Mouse (Mus musculus): ENCODE data around the gene Zbtb46. TPM values are rescaled to one million over a fixed set of nuclear protein-coding genes. Genes with fewer than 3 reads are reported as not detected.

The Zbtb46 gene
- polyA plus RNA-seq, 1 experiment from 2014 or later: 9.8 TPM

DNA sequence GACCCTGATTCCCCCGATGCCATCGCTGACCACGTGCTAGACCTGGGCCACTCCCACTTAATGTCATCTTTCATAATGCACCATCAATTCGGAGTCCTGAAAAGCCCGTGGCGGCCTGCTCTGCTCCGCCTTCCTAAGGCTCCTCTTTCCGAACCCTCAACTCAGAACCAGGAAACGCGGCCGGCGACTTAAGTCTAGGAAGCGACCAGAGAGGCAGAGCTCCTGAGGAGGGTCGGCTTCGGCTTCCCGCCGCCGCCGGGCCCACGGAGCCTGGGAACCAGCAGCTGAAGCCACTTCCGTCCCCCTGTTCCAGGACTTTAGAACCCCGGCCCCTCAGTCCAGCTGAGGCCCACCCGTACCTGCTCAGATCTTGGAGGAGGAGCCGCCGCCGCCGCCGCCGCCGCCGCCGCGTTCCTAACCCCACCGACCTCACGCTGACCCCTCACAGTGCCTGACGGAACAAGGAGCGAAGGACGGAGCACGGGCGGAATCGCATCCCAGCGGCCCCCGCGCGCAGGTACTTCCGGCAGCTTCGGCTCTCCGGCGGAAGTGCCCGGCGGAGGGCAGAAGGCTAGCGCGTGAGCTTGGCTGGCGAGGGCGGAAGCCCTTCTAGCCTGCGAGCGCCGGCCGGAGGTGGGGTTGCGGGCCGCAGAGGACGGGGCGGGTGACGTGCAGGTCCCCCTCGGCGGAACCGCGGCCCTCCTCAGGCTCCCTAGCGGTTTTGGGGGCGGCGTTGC is 94.2 kb downstream of the Zbtb46 start, which contains the start of the genes Zgpat and Arfrp1:
Gene Zgpat, plus strand, starts transcription at position 69 of the 737 bp plus-strand sequence.
Gene Arfrp1, minus strand, starts transcription at position 545 of the 737 bp plus-strand sequence.
- H3K27me3 ChIP-seq (ENCODE audit: control insufficient read depth, insufficient read depth, low read length): no peaks in the 10 kb centered on the region
- ATAC-seq (replicated peaks; ENCODE audit: extremely low read depth, insufficient read depth, low FRiP score): peak; percentile 89
- peak within 1 kb of the TSS; percentile 98 for H3K4me2 ChIP-seq (ENCODE audit: low read depth, low read length)
- H3K4me1 ChIP-seq (ENCODE audit: control insufficient read depth, insufficient read depth, low read length): peaks cover 33% of the 10 kb centered on the region
- H3K9ac ChIP-seq (ENCODE audit: low read length): peak within 1 kb of the TSS; percentile 98
- H3K36me3 ChIP-seq (ENCODE audit: control insufficient read depth, insufficient read depth): peaks cover 26% of the 10 kb centered on the region
- H3K27ac ChIP-seq (ENCODE audit: low read length): peak within 1 kb of the TSS; percentile 95
- H3K9me3 ChIP-seq (replicated peaks; ENCODE audit: control insufficient read depth, low read length): 0 out of 2 replicates have a peak, but pooled peaks cover 2% of the 10 kb centered on the region
- under 1% methylated on average over 67 of the region's 71 CpGs for WGBS
- H3K4me3 ChIP-seq (ENCODE audit: low read length): peak within 1 kb of the TSS; percentile 95

DNA sequence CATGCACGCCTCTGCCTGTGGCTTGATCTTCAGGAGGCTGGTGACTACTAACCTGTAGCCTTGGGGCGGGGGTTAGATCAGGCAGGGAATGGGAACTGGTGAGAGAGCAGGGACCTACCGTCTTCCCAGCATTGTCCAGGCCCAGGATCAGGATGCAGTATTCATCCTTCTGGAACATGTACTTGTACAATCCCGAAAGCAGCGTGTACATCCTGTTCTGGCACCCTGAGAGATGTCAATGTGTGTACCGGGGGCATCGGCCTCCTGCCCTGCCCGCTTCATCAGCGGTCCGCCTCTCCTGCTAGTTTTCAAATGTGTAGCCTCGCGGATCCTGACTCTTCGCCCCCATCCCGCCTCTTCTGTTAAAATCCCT is 94.8 kb downstream of the Zbtb46 start:
- H3K4me1 ChIP-seq (ENCODE audit: control insufficient read depth, insufficient read depth, low read length): peaks cover 33% of the 10 kb centered on the region
- no peaks in the 10 kb centered on the region for H3K9me3 ChIP-seq (replicated peaks; ENCODE audit: control insufficient read depth, low read length)
- WGBS: 7% methylated on average over 14 of the region's 14 CpGs
- H3K36me3 ChIP-seq (ENCODE audit: control insufficient read depth, insufficient read depth): peaks cover 28% of the 10 kb centered on the region
- peak overlapping the region; percentile 95 for H3K27ac ChIP-seq (ENCODE audit: low read length)
- no peak for ATAC-seq (replicated peaks; ENCODE audit: extremely low read depth, insufficient read depth, low FRiP score)
- no peaks in the 10 kb centered on the region for H3K27me3 ChIP-seq (ENCODE audit: control insufficient read depth, insufficient read depth, low read length)
- peak overlapping the region; percentile 95 for H3K4me3 ChIP-seq (ENCODE audit: low read length)
- peak overlapping the region; percentile 98 for H3K9ac ChIP-seq (ENCODE audit: low read length)
- H3K4me2 ChIP-seq (ENCODE audit: low read depth, low read length): peak overlapping the region; percentile 98

- peaks cover 33% of the 10 kb centered on the region for H3K4me1 ChIP-seq (ENCODE audit: control insufficient read depth, insufficient read depth, low read length)
- no peak for ATAC-seq (replicated peaks; ENCODE audit: extremely low read depth, insufficient read depth, low FRiP score)
- H3K27me3 ChIP-seq (ENCODE audit: control insufficient read depth, insufficient read depth, low read length): no peaks in the 10 kb centered on the region
- H3K4me3 ChIP-seq (ENCODE audit: low read length): peak overlapping the region; percentile 95
- peak overlapping the region; percentile 98 for H3K4me2 ChIP-seq (ENCODE audit: low read depth, low read length)
- H3K9ac ChIP-seq (ENCODE audit: low read length): peak overlapping the region; percentile 98
- 89% methylated on average over 3 of the region's 3 CpGs for WGBS
- H3K27ac ChIP-seq (ENCODE audit: low read length): no peak overlapping the region
- no peaks in the 10 kb centered on the region for H3K9me3 ChIP-seq (replicated peaks; ENCODE audit: control insufficient read depth, low read length)
- H3K36me3 ChIP-seq (ENCODE audit: control insufficient read depth, insufficient read depth): peaks cover 31% of the 10 kb centered on the region
Observed at GRCm38 (mm10) chr2:181363946-181364345, 95.3 kb downstream of the Zbtb46 start.

DNA sequence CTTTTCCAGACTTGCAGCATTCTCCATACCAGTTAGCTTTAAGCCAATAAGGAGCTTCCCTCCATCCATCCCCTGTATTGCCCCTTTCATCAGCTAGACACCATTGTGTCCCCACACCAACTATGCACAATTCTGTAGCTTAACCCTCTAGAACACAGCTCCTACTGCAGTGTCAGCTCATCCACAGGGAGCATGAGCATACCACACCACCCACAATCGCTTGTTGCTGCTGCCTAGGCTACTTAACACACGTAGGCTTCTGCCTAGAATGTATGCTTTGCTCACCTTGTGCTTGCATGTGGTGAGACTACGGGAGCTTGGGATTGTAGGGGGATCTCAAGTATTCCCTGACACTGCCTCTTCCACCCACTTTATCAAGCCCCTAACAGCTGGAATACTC is 102.4 kb downstream of the Zbtb46 start:
- Histone ChIP-seq H3K27me3 (ENCODE audit: control insufficient read depth, insufficient read depth, low read length) (no peaks in the 10 kb centered on the region), H3K4me3 (ENCODE audit: low read length) (no peak overlapping the region), H3K9ac (ENCODE audit: low read length) (no peak overlapping the region), H3K9me3 (replicated peaks; ENCODE audit: control insufficient read depth, low read length) (no peaks in the 10 kb centered on the region), H3K4me1 (ENCODE audit: control insufficient read depth, insufficient read depth, low read length) (no peaks in the 10 kb centered on the region), H3K4me2 (ENCODE audit: low read depth, low read length) (no peak overlapping the region), H3K36me3 (ENCODE audit: control insufficient read depth, insufficient read depth) (peaks cover 45% of the 10 kb centered on the region), H3K27ac (ENCODE audit: low read length) (no peak overlapping the region)
- no peak for ATAC-seq (replicated peaks; ENCODE audit: extremely low read depth, insufficient read depth, low FRiP score)
- WGBS: 71% methylated on average over 3 of the region's 3 CpGs

- no peak overlapping the region for H3K9ac ChIP-seq (ENCODE audit: low read length)
- H3K27me3 ChIP-seq (ENCODE audit: control insufficient read depth, insufficient read depth, low read length): no peaks in the 10 kb centered on the region
- 42% methylated on average over 6 of the region's 6 CpGs for whole genome bisulfite sequencing
- H3K9me3 ChIP-seq (replicated peaks; ENCODE audit: control insufficient read depth, low read length): no peaks in the 10 kb centered on the region
- peak overlapping the region; percentile 53 for H3K27ac ChIP-seq (ENCODE audit: low read length)
- 0 out of 2 replicates have a peak overlapping the region, but pooled peaks have one; percentile 17 for H3K4me2 ChIP-seq (ENCODE audit: low read depth, low read length)
- H3K36me3 ChIP-seq (ENCODE audit: control insufficient read depth, insufficient read depth): peaks cover 30% of the 10 kb centered on the region
- H3K4me1 ChIP-seq (ENCODE audit: control insufficient read depth, insufficient read depth, low read length): peaks cover 13% of the 10 kb centered on the region
- ATAC-seq (replicated peaks; ENCODE audit: extremely low read depth, insufficient read depth, low FRiP score): peak; percentile 89
- H3K4me3 ChIP-seq (ENCODE audit: low read length): no peak overlapping the region
Observed at GRCm38 (mm10) chr2:181342766-181343165, 116.5 kb downstream of the Zbtb46 start.

- WGBS: 88% methylated on average over 4 of the region's 4 CpGs
- Histone ChIP-seq H3K27ac (ENCODE audit: low read length) (no peak overlapping the region), H3K4me2 (ENCODE audit: low read depth, low read length) (no peak overlapping the region), H3K27me3 (ENCODE audit: control insufficient read depth, insufficient read depth, low read length) (no peaks in the 10 kb centered on the region), H3K9me3 (replicated peaks; ENCODE audit: control insufficient read depth, low read length) (no peaks in the 10 kb centered on the region), H3K4me1 (ENCODE audit: control insufficient read depth, insufficient read depth, low read length) (peaks cover 13% of the 10 kb centered on the region), H3K9ac (ENCODE audit: low read length) (no peak overlapping the region), H3K36me3 (ENCODE audit: control insufficient read depth, insufficient read depth) (peaks cover 26% of the 10 kb centered on the region), H3K4me3 (ENCODE audit: low read length) (no peak overlapping the region)
- ATAC-seq (replicated peaks; ENCODE audit: extremely low read depth, insufficient read depth, low FRiP score): no peak
Observed at GRCm38 (mm10) chr2:181340426-181340825, 118.8 kb downstream of the Zbtb46 start.

Other genes with a start within 250 kb of the Zbtb46 start
- 0.05 and 0.27 TPM in 2 replicates for gene Srms, start 246.2 kb downstream of the Zbtb46 start, polyA plus RNA-seq (2015; fragmentation: Nextera tagmentation; extraction: Ambion mirVana)
- 0.12 and 0.20 TPM in 2 replicates for gene Fndc11, start 239.4 kb downstream of the Zbtb46 start, polyA plus RNA-seq (2015; fragmentation: Nextera tagmentation; extraction: Ambion mirVana)
- gene Helz2, start 217.4 kb downstream of the Zbtb46 start, polyA plus RNA-seq (2015; fragmentation: Nextera tagmentation; extraction: Ambion mirVana): 1.2 and 1.5 TPM in 2 replicates
- gene Gmeb2, start 171.4 kb downstream of the Zbtb46 start, polyA plus RNA-seq (2015; fragmentation: Nextera tagmentation; extraction: Ambion mirVana): 8.8 and 9.3 TPM in 2 replicates
- 1.4 and 1.9 TPM in 2 replicates for gene Stmn3, start 144.9 kb downstream of the Zbtb46 start, polyA plus RNA-seq (2015; fragmentation: Nextera tagmentation; extraction: Ambion mirVana)
- gene Rtel1, start 139.7 kb downstream of the Zbtb46 start, polyA plus RNA-seq (2015; fragmentation: Nextera tagmentation; extraction: Ambion mirVana): 23.8 and 25.9 TPM in 2 replicates
- 28.0 and 30.7 TPM in 2 replicates for gene Zgpat, start 94.5 kb downstream of the Zbtb46 start, polyA plus RNA-seq (2015; fragmentation: Nextera tagmentation; extraction: Ambion mirVana)
- gene Arfrp1, start 94.0 kb downstream of the Zbtb46 start, polyA plus RNA-seq (2015; fragmentation: Nextera tagmentation; extraction: Ambion mirVana): 63.0 and 65.7 TPM in 2 replicates
- 15.6 and 18.1 TPM in 2 replicates for gene Lime1, start 79.3 kb downstream of the Zbtb46 start, polyA plus RNA-seq (2015; fragmentation: Nextera tagmentation; extraction: Ambion mirVana)
- 0.17 and 0.19 TPM in 2 replicates for gene Abhd16b, start 33.8 kb upstream of the Zbtb46 start, polyA plus RNA-seq (2015; fragmentation: Nextera tagmentation; extraction: Ambion mirVana)
- 123 and 125 TPM in 2 replicates for gene Tpd52l2, start 37.7 kb upstream of the Zbtb46 start, polyA plus RNA-seq (2015; fragmentation: Nextera tagmentation; extraction: Ambion mirVana)
- 77.9 and 82.1 TPM in 2 replicates for gene Dnajc5, start 61.1 kb upstream of the Zbtb46 start, polyA plus RNA-seq (2015; fragmentation: Nextera tagmentation; extraction: Ambion mirVana)
- gene Uckl1, start 125.5 kb upstream of the Zbtb46 start, polyA plus RNA-seq (2015; fragmentation: Nextera tagmentation; extraction: Ambion mirVana): 77.3 and 85.8 TPM in 2 replicates
- gene Prpf6, start 132.4 kb upstream of the Zbtb46 start, polyA plus RNA-seq (2015; fragmentation: Nextera tagmentation; extraction: Ambion mirVana): 47.4 and 47.6 TPM in 2 replicates
- gene Zfp512b, start 133.4 kb upstream of the Zbtb46 start, polyA plus RNA-seq (2015; fragmentation: Nextera tagmentation; extraction: Ambion mirVana): 22.8 and 26.0 TPM in 2 replicates
- 11.2 and 12.4 TPM in 2 replicates for gene Samd10, start 139.8 kb upstream of the Zbtb46 start, polyA plus RNA-seq (2015; fragmentation: Nextera tagmentation; extraction: Ambion mirVana)
- not detected in 2 replicates for gene Gm29797, start 197.6 kb upstream of the Zbtb46 start, polyA plus RNA-seq (2015; fragmentation: Nextera tagmentation; extraction: Ambion mirVana)
- 53.6 and 55.9 TPM in 2 replicates for gene Sox18, start 212.2 kb upstream of the Zbtb46 start, polyA plus RNA-seq (2015; fragmentation: Nextera tagmentation; extraction: Ambion mirVana)
- gene Tcea2, start 220.9 kb upstream of the Zbtb46 start, polyA plus RNA-seq (2015; fragmentation: Nextera tagmentation; extraction: Ambion mirVana): 17.6 and 19.6 TPM in 2 replicates
- gene Rgs19, start 234.6 kb upstream of the Zbtb46 start, polyA plus RNA-seq (2015; fragmentation: Nextera tagmentation; extraction: Ambion mirVana): 34.5 and 40.2 TPM in 2 replicates
- not detected in 2 replicates for gene Lkaaear1, start 239.0 kb upstream of the Zbtb46 start, polyA plus RNA-seq (2015; fragmentation: Nextera tagmentation; extraction: Ambion mirVana)